Comparison of ENCODE assay signal across 18 mouse cellular contexts in the genomic region with DNA sequence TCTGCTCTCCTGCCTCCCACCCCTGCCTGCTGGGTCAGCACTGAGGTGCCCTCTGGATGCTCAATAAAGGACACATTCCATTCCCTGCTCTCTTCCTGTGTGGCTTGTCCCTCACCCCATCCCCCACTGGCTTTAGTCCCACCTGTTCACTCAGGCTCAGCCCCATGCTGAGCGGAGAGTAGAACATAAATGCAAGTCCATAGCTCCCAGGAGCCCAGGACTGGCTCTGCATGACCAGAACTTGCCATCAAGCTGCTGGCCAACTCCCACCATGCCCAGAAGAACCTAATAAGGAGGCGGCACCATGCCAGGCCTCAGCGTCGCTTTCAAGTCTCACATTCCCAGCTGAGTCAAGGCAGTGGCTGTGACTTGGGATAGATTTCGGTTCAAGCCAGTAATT. TPM values are rescaled to one million over a fixed set of nuclear protein-coding genes. Genes with fewer than 3 reads are reported as not detected.
DNase-seq lines count a peak whose midpoint lies in the region; ATAC-seq and TF ChIP-seq lines count a peak whose summit lies in the region.
"Had no signal": no experiment of that assay in that cellular context is flagged by ENCODE, and none has a peak within 500 bp of the region (broad histone marks: within the 10 kb centered on the region; RNA-seq: fewer than 3 reads in every experiment).

No protein-coding gene starts in this region.

- DNase-seq in cerebellum, postnatal 10 days, result peak; percentile 29 to 43
- DNase-seq in cerebellum, adult 9-10 months, result no peak
- DNase-seq in testis, postnatal 14 days (ENCODE audit: low spot score), result no peak
- peak; percentile 36 for DNase-seq in kidney, postnatal 0 days (ENCODE audit: low spot score)
- DNase-seq in forebrain, embryonic 14.5 days (ENCODE audit: low spot score), result no peak
- no peak for DNase-seq in lung, postnatal 25 days (ENCODE audit: low spot score)
- DNase-seq: lung, postnatal 10 days; thymus, adult 2 months had no signal

- ATAC-seq in kidney, postnatal 0 days (replicated peaks; ENCODE audit: low FRiP score, low read depth), result peak; percentile 53
- ATAC-seq in forebrain, embryonic 14.5 days, result no peak
- ATAC-seq in intestine, postnatal 0 days, result no peak

- H3K9ac ChIP-seq in kidney, postnatal 0 days (ENCODE audit: low read depth, low read length), result no peak overlapping the region
- no peak overlapping the region for H3K9ac ChIP-seq in forebrain, embryonic 14.5 days (ENCODE audit: low read length)
- H3K9ac ChIP-seq in intestine, postnatal 0 days (ENCODE audit: low read depth, low read length), result no peak overlapping the region
- H3K9ac ChIP-seq: heart, embryonic 13.5 days; hindbrain, embryonic 12.5 days; midbrain, embryonic 12.5 days; neural tube, embryonic 12.5 days had no signal

- no peak overlapping the region; the same call in 1 of the 2 replicates for H3K27ac ChIP-seq in testis, adult 2 months (ENCODE audit: control insufficient read depth, insufficient read depth, low read depth, low read length)
- H3K27ac ChIP-seq in kidney, postnatal 0 days, result peak overlapping the region; percentile 15
- no peak overlapping the region for H3K27ac ChIP-seq in forebrain, embryonic 14.5 days (ENCODE audit: low read depth, low read length)
- H3K27ac ChIP-seq in intestine, postnatal 0 days (ENCODE audit: low read depth, low read length), result no peak overlapping the region
- H3K27ac ChIP-seq: heart, embryonic 13.5 days; hindbrain, embryonic 12.5 days; left cerebral cortex, adult 2 months; midbrain, embryonic 12.5 days; neural tube, embryonic 12.5 days had no signal

- H3K4me2 ChIP-seq in kidney, postnatal 0 days (ENCODE audit: low read length), result no peak overlapping the region
- no peak overlapping the region for H3K4me2 ChIP-seq in forebrain, embryonic 14.5 days (ENCODE audit: low read length)
- H3K4me2 ChIP-seq in intestine, postnatal 0 days (replicated peaks; ENCODE audit: low read depth), result no peak overlapping the region
- H3K4me2 ChIP-seq: heart, embryonic 13.5 days; hindbrain, embryonic 12.5 days; liver, embryonic 11.5 days; midbrain, embryonic 12.5 days; neural tube, embryonic 12.5 days had no signal

- no peaks in the 10 kb centered on the region for H3K9me3 ChIP-seq in kidney, postnatal 0 days (replicated peaks; ENCODE audit: low read length)
- H3K9me3 ChIP-seq in forebrain, embryonic 14.5 days (replicated peaks; ENCODE audit: control insufficient read depth, low read length), result no peaks in the 10 kb centered on the region
- no peaks in the 10 kb centered on the region for H3K9me3 ChIP-seq in intestine, postnatal 0 days (ENCODE audit: control insufficient read depth)
- H3K9me3 ChIP-seq: G1E; heart, embryonic 13.5 days; hindbrain, embryonic 12.5 days; midbrain, embryonic 12.5 days; neural tube, embryonic 12.5 days had no signal

- no peaks in the 10 kb centered on the region for H3K27me3 ChIP-seq in testis, adult 2 months (ENCODE audit: control insufficient read depth, insufficient read depth, low read length)
- H3K27me3 ChIP-seq in kidney, postnatal 0 days (ENCODE audit: insufficient read depth, low read length), result no peaks in the 10 kb centered on the region
- no peaks in the 10 kb centered on the region for H3K27me3 ChIP-seq in forebrain, embryonic 14.5 days (replicated peaks; ENCODE audit: control insufficient read depth, insufficient read depth, low read length)
- no peaks in the 10 kb centered on the region for H3K27me3 ChIP-seq in intestine, postnatal 0 days (replicated peaks; ENCODE audit: control insufficient read depth, insufficient read depth, low read length)
- H3K27me3 ChIP-seq: heart, embryonic 13.5 days; hindbrain, embryonic 12.5 days; midbrain, embryonic 12.5 days; neural tube, embryonic 12.5 days had no signal

- 67% methylated on average over 5 of the region's 5 CpGs for WGBS in kidney, postnatal 0 days
- 73% methylated on average over 5 of the region's 5 CpGs for WGBS in forebrain, embryonic 14.5 days
- WGBS in intestine, postnatal 0 days, result 83% methylated on average over 5 of the region's 5 CpGs

- TF ChIP-seq POLR2A in testis, adult 2 months (IDR thresholded peaks at IDR 0.05; ENCODE audit: control insufficient read depth, low read depth, low read length), result no peak

- no peak for TF ChIP-seq CTCF in testis, adult 2 months (IDR thresholded peaks at IDR 0.05; ENCODE audit: control insufficient read depth, insufficient read depth, insufficient replicate concordance, low read depth, low read length)
- TF ChIP-seq CTCF in kidney, postnatal 0 days (IDR thresholded peaks at IDR 0.05; ENCODE audit: low read depth), result no peak
- TF ChIP-seq CTCF in intestine, postnatal 0 days (IDR thresholded peaks at IDR 0.05; ENCODE audit: low read depth), result no peak

- peak overlapping the region; percentile 46 for H3K4me3 ChIP-seq in testis, adult 2 months (ENCODE audit: control insufficient read depth, low read depth, low read length)
- H3K4me3 ChIP-seq in kidney, postnatal 0 days (replicated peaks; ENCODE audit: low read depth, low read length), result no peak overlapping the region
- no peak overlapping the region for H3K4me3 ChIP-seq in forebrain, embryonic 14.5 days (ENCODE audit: low read depth, low read length)
- no peak overlapping the region for H3K4me3 ChIP-seq in intestine, postnatal 0 days (ENCODE audit: low read depth, low read length)
- H3K4me3 ChIP-seq: erythroblast, embryonic 14.5 days; heart, embryonic 13.5 days; hindbrain, embryonic 12.5 days; left cerebral cortex, adult 2 months; midbrain, embryonic 12.5 days; neural tube, embryonic 12.5 days had no signal

- no peaks in the 10 kb centered on the region for H3K36me3 ChIP-seq in testis, adult 2 months (ENCODE audit: control insufficient read depth, insufficient read depth, low read length)
- 0 out of 2 replicates have a peak, but pooled peaks cover 3% of the 10 kb centered on the region for H3K36me3 ChIP-seq in kidney, postnatal 0 days (ENCODE audit: insufficient read depth, low read length)
- H3K36me3 ChIP-seq in forebrain, embryonic 14.5 days (ENCODE audit: control insufficient read depth, insufficient read depth, low read length), result peaks cover under 1% of the 10 kb centered on the region; the same call in 1 of the 2 replicates
- peaks cover 3% of the 10 kb centered on the region for H3K36me3 ChIP-seq in intestine, postnatal 0 days (ENCODE audit: control insufficient read depth, insufficient read depth)

- H3K4me1 ChIP-seq in testis, adult 2 months (ENCODE audit: control insufficient read depth, insufficient read depth, low read length), result no peaks in the 10 kb centered on the region; the same call in 1 of the 2 replicates
- peaks cover 12% of the 10 kb centered on the region; the same call in 1 of the 2 replicates for H3K4me1 ChIP-seq in kidney, postnatal 0 days (replicated peaks; ENCODE audit: insufficient read depth, low read length)
- H3K4me1 ChIP-seq in forebrain, embryonic 14.5 days (ENCODE audit: control insufficient read depth, insufficient read depth, low read length), result no peaks in the 10 kb centered on the region
- H3K4me1 ChIP-seq in intestine, postnatal 0 days (replicated peaks; ENCODE audit: control insufficient read depth, insufficient read depth, low read length), result no peaks in the 10 kb centered on the region

RNA-seq across cellular contexts. Expression of a gene that starts 18.7 kb away (rescaled TPM):
- polyA plus RNA-seq in testis, adult 2 months (2012; rRNA removed), result 1.3 and 4.1 TPM in 2 replicates
- polyA plus RNA-seq in kidney, postnatal 0 days (2015; fragmentation: Nextera tagmentation; extraction: Ambion mirVana), result 129 and 131 TPM in 2 replicates
- polyA plus RNA-seq in forebrain, embryonic 14.5 days (2014; fragmentation: Nextera tagmentation; extraction: Ambion mirVana), result 6.0 and 6.3 TPM in 2 replicates
- polyA plus RNA-seq in intestine, postnatal 0 days (2015; fragmentation: Nextera tagmentation; extraction: Ambion mirVana), result 25.2 and 28.5 TPM in 2 replicates

RNA-seq across cellular contexts. Expression of a gene that starts 35.3 kb away (rescaled TPM):
- polyA plus RNA-seq in testis, adult 2 months (2012; rRNA removed), result 40.2 and 46.0 TPM in 2 replicates
- 16.2 and 18.1 TPM in 2 replicates for polyA plus RNA-seq in kidney, postnatal 0 days (2015; fragmentation: Nextera tagmentation; extraction: Ambion mirVana)
- 19.2 and 20.1 TPM in 2 replicates for polyA plus RNA-seq in forebrain, embryonic 14.5 days (2014; fragmentation: Nextera tagmentation; extraction: Ambion mirVana)
- polyA plus RNA-seq in intestine, postnatal 0 days (2015; fragmentation: Nextera tagmentation; extraction: Ambion mirVana), result 11.1 and 11.7 TPM in 2 replicates

RNA-seq across cellular contexts. Expression of a gene that starts 35.4 kb away (rescaled TPM):
- 9.4 and 11.0 TPM in 2 replicates for polyA plus RNA-seq in testis, adult 2 months (2012; rRNA removed)
- 41.0 and 45.3 TPM in 2 replicates for polyA plus RNA-seq in kidney, postnatal 0 days (2015; fragmentation: Nextera tagmentation; extraction: Ambion mirVana)
- 6.6 and 8.4 TPM in 2 replicates for polyA plus RNA-seq in forebrain, embryonic 14.5 days (2014; fragmentation: Nextera tagmentation; extraction: Ambion mirVana)
- 24.6 and 26.4 TPM in 2 replicates for polyA plus RNA-seq in intestine, postnatal 0 days (2015; fragmentation: Nextera tagmentation; extraction: Ambion mirVana)

RNA-seq across cellular contexts. Expression of a gene that starts 41.4 kb away (rescaled TPM):
- 76.8 and 77.0 TPM in 2 replicates for polyA plus RNA-seq in testis, adult 2 months (2012; rRNA removed)
- 0.10 TPM in 1 of 2 replicates, not detected in the other for polyA plus RNA-seq in kidney, postnatal 0 days (2015; fragmentation: Nextera tagmentation; extraction: Ambion mirVana)
- 0.60 TPM in 1 of 2 replicates, not detected in the other for polyA plus RNA-seq in forebrain, embryonic 14.5 days (2014; fragmentation: Nextera tagmentation; extraction: Ambion mirVana)
- 0.12 and 0.16 TPM in 2 replicates for polyA plus RNA-seq in intestine, postnatal 0 days (2015; fragmentation: Nextera tagmentation; extraction: Ambion mirVana)
- polyA plus RNA-seq: erythroblast, embryonic 14.5 days; G1E; liver, embryonic 11.5 days had no signal

RNA-seq across cellular contexts. Expression of a gene that starts 53.9 kb away (rescaled TPM):
- 21.4 and 29.8 TPM in 2 replicates for polyA plus RNA-seq in testis, adult 2 months (2012; rRNA removed)
- 42.3 and 44.2 TPM in 2 replicates for polyA plus RNA-seq in kidney, postnatal 0 days (2015; fragmentation: Nextera tagmentation; extraction: Ambion mirVana)
- polyA plus RNA-seq in forebrain, embryonic 14.5 days (2014; fragmentation: Nextera tagmentation; extraction: Ambion mirVana), result 34.0 and 37.8 TPM in 2 replicates
- polyA plus RNA-seq in intestine, postnatal 0 days (2015; fragmentation: Nextera tagmentation; extraction: Ambion mirVana), result 133 and 136 TPM in 2 replicates

Comparison
In these comparisons a context has a peak if more than half of its experiments do, and no peak if none do; other contexts are left out.
1. DNase-seq: peak in cerebellum, postnatal 10 days (2 of 2) and kidney, postnatal 0 days (single experiment); none in cerebellum, adult 9-10 months (single experiment), testis, postnatal 14 days (single experiment), forebrain, embryonic 14.5 days (single experiment) and lung, postnatal 25 days (single experiment).